In genomic region chr5:148960211-148960610, GRCm38 (mm10) we compare ENCODE assay signal across 8 mouse cellular contexts. TPM values are rescaled to one million over a fixed set of nuclear protein-coding genes. Genes with fewer than 3 reads are reported as not detected.
DNase-seq lines count a peak whose midpoint lies in the region; ATAC-seq and TF ChIP-seq lines count a peak whose summit lies in the region.

No protein-coding gene starts in this region.

- TF ChIP-seq CTCF in lung, adult 2 months (IDR thresholded peaks at IDR 0.05; ENCODE audit: insufficient read depth, low read length), result no peak
- TF ChIP-seq CTCF in olfactory bulb, adult 2 months (IDR thresholded peaks at IDR 0.05; ENCODE audit: insufficient read depth, low read depth, low read length), result no peak

- ATAC-seq in lung, embryonic 15.5 days (ENCODE audit: borderline replicate concordance, extremely low read depth, low FRiP score, low TSS enrichment), result no peak
- ATAC-seq in kidney, embryonic 15.5 days (replicated peaks; ENCODE audit: low FRiP score), result no peak

- H3K27ac ChIP-seq in lung, embryonic 15.5 days, result peak overlapping the region; percentile 36; the same call in 1 of the 2 replicates
- H3K27ac ChIP-seq in kidney, embryonic 15.5 days, result peak overlapping the region; percentile 83
- H3K27ac ChIP-seq in olfactory bulb, adult 2 months (ENCODE audit: insufficient read depth, low read depth, low read length), result peak overlapping the region; percentile 10; the same call in 1 of the 2 replicates

- 0 out of 2 replicates have a peak overlapping the region, but pooled peaks have one; percentile 12 for H3K9ac ChIP-seq in lung, embryonic 15.5 days
- H3K9ac ChIP-seq in kidney, embryonic 15.5 days, result 0 out of 2 replicates have a peak overlapping the region, but pooled peaks have one; percentile 0

- DNase-seq in adrenal gland, adult (ENCODE audit: inconsistent age in 2 of 2, low spot score in 1 of 2), result peak; percentile 57 to 85
- DNase-seq in adrenal gland, postnatal 4 days (ENCODE audit: low spot score in 2 of 2), result no peak
- DNase-seq in lung, adult 2 months, result no peak
- no peak for DNase-seq in embryo, embryonic 9.5 days (ENCODE audit: extremely low spot score)
- no peak for DNase-seq in frontal cortex, postnatal 10 days (ENCODE audit: low spot score in 2 of 2)

- H3K4me2 ChIP-seq in lung, embryonic 15.5 days, result peak overlapping the region; percentile 85
- peak overlapping the region; percentile 94 for H3K4me2 ChIP-seq in kidney, embryonic 15.5 days

- no peak for TF ChIP-seq POLR2A in lung, adult 2 months (IDR thresholded peaks at IDR 0.05; ENCODE audit: borderline replicate concordance, extremely low read depth, low read depth, low read length)
- TF ChIP-seq POLR2A in olfactory bulb, adult 2 months (IDR thresholded peaks at IDR 0.05; ENCODE audit: insufficient read depth, low read depth, low read length), result no peak

- no peaks in the 10 kb centered on the region for H3K36me3 ChIP-seq in lung, embryonic 15.5 days
- no peaks in the 10 kb centered on the region for H3K36me3 ChIP-seq in kidney, embryonic 15.5 days

- H3K9me3 ChIP-seq in lung, embryonic 15.5 days, result no peaks in the 10 kb centered on the region
- no peaks in the 10 kb centered on the region for H3K9me3 ChIP-seq in kidney, embryonic 15.5 days (replicated peaks)

- no peaks in the 10 kb centered on the region for H3K27me3 ChIP-seq in lung, embryonic 15.5 days
- no peaks in the 10 kb centered on the region for H3K27me3 ChIP-seq in kidney, embryonic 15.5 days

- H3K4me1 ChIP-seq in lung, embryonic 15.5 days, result peaks cover 29% of the 10 kb centered on the region
- peaks cover 8% of the 10 kb centered on the region for H3K4me1 ChIP-seq in lung, adult 2 months (ENCODE audit: control insufficient read depth, insufficient read depth, low read length)
- H3K4me1 ChIP-seq in kidney, embryonic 15.5 days, result peaks cover 39% of the 10 kb centered on the region
- H3K4me1 ChIP-seq in olfactory bulb, adult 2 months (ENCODE audit: control insufficient read depth, insufficient read depth, low read length), result peaks cover 18% of the 10 kb centered on the region

- WGBS in lung, embryonic 15.5 days, result 63% methylated on average over 10 of the region's 10 CpGs
- WGBS in lung, adult 2 months, result 74% methylated on average over 10 of the region's 10 CpGs
- 63% methylated on average over 10 of the region's 10 CpGs for WGBS in kidney, embryonic 15.5 days
- 76% methylated on average over 10 of the region's 10 CpGs for WGBS in olfactory bulb, adult 2 months

- 0 out of 2 replicates have a peak overlapping the region, but pooled peaks have one; percentile 41 for H3K4me3 ChIP-seq in lung, embryonic 15.5 days
- no peak overlapping the region for H3K4me3 ChIP-seq in lung, adult 2 months (replicated peaks; ENCODE audit: extremely low read depth, low read depth, low read length)
- 0 out of 2 replicates have a peak overlapping the region, but pooled peaks have one; percentile 46 for H3K4me3 ChIP-seq in kidney, embryonic 15.5 days (replicated peaks)
- no peak overlapping the region for H3K4me3 ChIP-seq in olfactory bulb, adult 2 months (ENCODE audit: insufficient read depth, low read depth, low read length)

RNA-seq across cellular contexts. Expression of gene Katnal1, which starts 31.1 kb away (rescaled TPM):
- total RNA-seq in adrenal gland, postnatal 4 days (2021), result 10 to 100 TPM; 10.1 to 12.8 TPM
- 11.9 and 12.5 TPM in 2 replicates for polyA plus RNA-seq in lung, embryonic 15.5 days (2015; fragmentation: Nextera tagmentation; extraction: Ambion mirVana)
- 5.1 TPM in 2 replicates for polyA plus RNA-seq in lung, adult 2 months (2012; rRNA removed)
- 10.1 and 13.7 TPM in 2 replicates for polyA plus RNA-seq in kidney, embryonic 15.5 days (2015; fragmentation: Nextera tagmentation; extraction: Ambion mirVana)
- polyA plus RNA-seq in olfactory bulb, adult 2 months (2012; ENCODE audit: insufficient read depth, insufficient read length, low replicate concordance, missing spikeins), result not detected in 2 replicates

RNA-seq across cellular contexts. Expression of gene Gm42791, which starts 34.7 kb away (rescaled TPM):
- total RNA-seq in adrenal gland, postnatal 4 days (2021), result 1 to 10 TPM; 4.3 to 6.5 TPM
- 3.3 and 4.0 TPM in 2 replicates for polyA plus RNA-seq in lung, embryonic 15.5 days (2015; fragmentation: Nextera tagmentation; extraction: Ambion mirVana)
- polyA plus RNA-seq in lung, adult 2 months (2012; rRNA removed), result not detected in 2 replicates
- 3.2 TPM in 1 of 2 replicates, not detected in the other for polyA plus RNA-seq in kidney, embryonic 15.5 days (2015; fragmentation: Nextera tagmentation; extraction: Ambion mirVana)
- polyA plus RNA-seq in olfactory bulb, adult 2 months (2012; ENCODE audit: insufficient read depth, insufficient read length, low replicate concordance, missing spikeins), result not detected in 2 replicates

Comparison
In these comparisons a context has a peak if more than half of its experiments do, and no peak if none do; other contexts are left out.
1. DNase-seq: peak in adrenal gland, adult (2 of 2); none in adrenal gland, postnatal 4 days (0 of 2), lung, adult 2 months (single experiment), embryo, embryonic 9.5 days (single experiment) and frontal cortex, postnatal 10 days (0 of 2).
2. H3K4me3 ChIP-seq: peak in lung, embryonic 15.5 days (single experiment) and kidney, embryonic 15.5 days (single experiment); none in lung, adult 2 months (single experiment) and olfactory bulb, adult 2 months (single experiment).
3. H3K27ac ChIP-seq: peak in every context shown above with its lines; median percentile 83 in kidney, embryonic 15.5 days; 36 in lung, embryonic 15.5 days; 10 in olfactory bulb, adult 2 months.